Mouse (Mus musculus) left cerebral cortex, postnatal 36 days (tissue): ENCODE results near the gene Rgs13. TPM values are rescaled to one million over a fixed set of nuclear protein-coding genes. Genes with fewer than 3 reads are reported as not detected.
"Not testable (repeated sequence)": the region's sequence is repeated elsewhere in the genome, so short reads cannot be mapped to it uniquely, and the experiment has no call there.

Experiments used
- DNase-seq, 2 experiments: peaks; one replicate each; pipeline ENCODE4 v3.0.0; 2021 to 2022; ENCODE audit warnings: low spot score in 2 of 2, mixed read lengths in 1 of 2
- intact Hi-C: fragments of 180-260 bp; cut with DNase I; formaldehyde crosslinking; loops from one replicate; pipeline ENCODE4 v1.15.1; 2025
- total RNA-seq, 2 experiments: library from RNA; stranded (reverse); gene quantifications; 2 replicates each; pipeline ENCODE4 v1.2.3; 2021

The Rgs13 gene
- total RNA-seq, 2 experiments from 2014 or later = 0.70 to 0.74 TPM

GRCm38 (mm10) chr1:144166897-144167296, 10.3 kb downstream of the Rgs13 start:
- DNase-seq = no peak
- intact Hi-C loops = no loop called here

GRCm38 (mm10) chr1:144166275-144166674, 10.9 kb downstream of the Rgs13 start:
- no peak for DNase-seq
- intact Hi-C loops = no loop called here

- DNase-seq = no peak
- intact Hi-C loops = no loop called here
These were observed 24.6 kb downstream of the Rgs13 start for GRCm38 (mm10) chr1:144152526-144152925.

GRCm38 (mm10) chr1:144152184-144152525, 25.0 kb downstream of the Rgs13 start:
- intact Hi-C loops = no loop called here
- DNase-seq = no peak

- intact Hi-C loops = no loop called here
- DNase-seq = peak; percentile 5 to 29
These were observed 25.6 kb downstream of the Rgs13 start for GRCm38 (mm10) chr1:144151401-144152183.

GRCm38 (mm10) chr1:144149997-144150396, 27.2 kb downstream of the Rgs13 start:
- no peak for DNase-seq
- intact Hi-C loops = no loop called here

DNA sequence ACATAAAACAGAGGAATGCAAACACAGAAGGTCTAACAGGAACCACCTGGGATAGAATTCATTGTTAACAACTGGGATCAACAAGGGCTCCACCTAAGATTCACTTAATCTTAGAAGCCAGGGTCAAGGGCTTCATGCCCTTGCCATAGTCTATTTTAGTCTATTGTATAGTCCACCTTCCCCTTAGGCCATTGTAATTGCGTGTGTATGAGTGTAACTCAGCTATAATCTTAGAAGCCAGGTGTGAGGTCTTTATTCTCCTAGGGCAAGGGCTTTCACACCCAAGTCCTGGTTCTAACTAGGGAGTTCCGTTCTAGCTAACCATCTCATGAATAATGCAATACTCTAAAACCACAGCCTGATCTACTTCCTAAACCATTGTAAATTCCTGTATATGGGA, 35.8 kb downstream of the Rgs13 start:
- DNase-seq, intact Hi-C loops: not testable (repeated sequence)

DNA sequence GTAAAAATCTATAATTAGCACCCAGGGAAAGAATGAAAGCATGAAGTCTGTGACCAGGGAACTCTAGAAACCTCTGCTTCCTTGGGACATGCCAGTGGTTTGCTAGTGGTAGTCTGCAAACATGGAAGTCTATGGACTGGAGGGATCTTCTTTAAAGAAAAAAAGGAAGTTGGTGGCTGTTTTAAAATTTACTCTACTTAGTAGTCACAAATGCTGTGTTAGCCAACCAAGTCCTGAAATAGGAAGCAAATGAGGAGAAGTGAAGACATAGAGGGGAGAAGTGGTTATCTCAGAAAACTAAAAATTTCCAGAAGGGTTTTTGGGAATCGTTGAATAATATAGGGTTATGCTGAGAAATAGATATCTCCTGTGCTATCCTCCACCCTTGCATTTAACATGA, 37.3 kb downstream of the Rgs13 start:
- no peak for DNase-seq
- intact Hi-C loops = no loop called here

- intact Hi-C loops = no loop called here
- DNase-seq = peak; percentile 61 to 63
These were observed 49.2 kb downstream of the Rgs13 start for GRCm38 (mm10) chr1:144127965-144128364.

- no peak for DNase-seq
- intact Hi-C loops = no loop called here
These were observed 57.1 kb downstream of the Rgs13 start for GRCm38 (mm10) chr1:144120042-144120441.

- intact Hi-C loops = no loop called here
- DNase-seq = no peak
These were observed 57.7 kb downstream of the Rgs13 start for GRCm38 (mm10) chr1:144119456-144119855.

DNA sequence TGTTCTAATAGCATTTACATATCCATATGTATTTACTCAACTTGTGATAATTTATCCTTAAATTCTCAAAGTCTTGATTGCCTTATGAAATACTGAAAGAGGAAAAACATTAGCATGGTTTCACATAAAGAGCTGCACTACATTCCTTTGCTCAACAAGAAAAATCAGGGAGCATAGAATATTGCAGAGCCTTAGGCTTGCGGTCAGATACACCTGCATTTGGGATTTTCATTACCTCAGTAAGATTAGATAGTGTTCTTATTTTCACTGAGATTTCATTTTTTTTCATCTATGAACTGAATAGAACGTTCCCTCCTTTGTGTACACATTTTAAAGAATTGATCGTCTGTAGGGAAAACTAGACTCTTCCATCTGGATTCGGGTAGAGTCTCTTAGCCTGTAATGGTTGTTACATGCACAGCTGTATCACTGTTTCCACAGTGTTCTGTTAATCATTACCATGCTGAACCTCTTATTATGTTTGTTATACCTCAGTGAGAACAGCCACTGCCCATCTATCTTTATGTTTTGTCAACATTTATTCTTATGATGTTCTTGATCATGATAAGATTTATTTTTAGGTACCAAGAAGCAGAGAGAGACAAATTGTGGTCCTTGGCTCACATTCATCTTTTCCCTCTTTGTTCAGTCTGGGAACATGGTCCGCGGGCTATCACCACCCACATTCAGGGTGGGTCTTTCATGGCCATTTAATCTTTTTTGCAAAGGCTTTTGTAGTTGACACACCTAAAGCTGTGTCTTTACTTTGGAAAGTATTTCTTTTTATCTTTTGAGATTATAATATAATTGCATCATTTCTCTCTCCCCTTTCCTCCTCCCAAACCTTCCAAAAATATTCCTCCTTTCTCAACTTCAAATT, 61.1 kb downstream of the Rgs13 start:
- intact Hi-C loops = no loop called here
- DNase-seq = no peak

DNA sequence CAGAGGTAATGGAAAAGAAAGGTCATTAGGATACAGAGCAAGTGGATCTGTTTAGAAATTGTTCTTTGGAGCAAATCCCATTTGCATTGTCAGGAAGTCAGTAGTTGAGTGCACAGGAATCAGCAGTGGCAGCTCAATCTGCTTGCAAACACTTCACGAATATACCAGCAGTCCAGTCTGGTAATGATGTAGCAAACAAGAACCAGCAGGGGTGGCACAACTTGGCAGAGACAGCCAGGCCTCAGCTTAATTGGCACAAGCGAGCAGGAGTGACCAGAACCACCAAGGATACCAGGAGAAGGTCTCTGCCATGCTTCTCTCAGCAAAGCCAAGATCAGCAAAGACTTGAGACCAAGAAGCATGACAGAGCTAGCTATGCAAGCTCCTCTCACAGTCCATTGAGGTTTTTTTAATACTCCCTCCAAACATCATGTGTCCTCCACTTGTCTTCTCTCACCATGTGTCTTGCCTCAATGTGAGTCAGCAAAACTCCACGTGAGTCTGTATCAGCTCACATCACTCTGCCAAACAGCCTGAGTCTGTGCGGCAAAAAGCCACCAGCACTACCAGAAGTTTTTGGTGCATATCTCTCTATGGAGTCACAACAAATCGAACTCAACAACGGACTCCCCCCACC, 63.6 kb downstream of the Rgs13 start:
- intact Hi-C loops = no loop called here
- no peak for DNase-seq

GRCm38 (mm10) chr1:144112946-144113345, 64.2 kb downstream of the Rgs13 start:
- intact Hi-C loops = no loop called here
- no peak for DNase-seq

GRCm38 (mm10) chr1:144098587-144099258, 78.4 kb downstream of the Rgs13 start:
- DNase-seq = no peak
- intact Hi-C loops = no loop called here

DNA sequence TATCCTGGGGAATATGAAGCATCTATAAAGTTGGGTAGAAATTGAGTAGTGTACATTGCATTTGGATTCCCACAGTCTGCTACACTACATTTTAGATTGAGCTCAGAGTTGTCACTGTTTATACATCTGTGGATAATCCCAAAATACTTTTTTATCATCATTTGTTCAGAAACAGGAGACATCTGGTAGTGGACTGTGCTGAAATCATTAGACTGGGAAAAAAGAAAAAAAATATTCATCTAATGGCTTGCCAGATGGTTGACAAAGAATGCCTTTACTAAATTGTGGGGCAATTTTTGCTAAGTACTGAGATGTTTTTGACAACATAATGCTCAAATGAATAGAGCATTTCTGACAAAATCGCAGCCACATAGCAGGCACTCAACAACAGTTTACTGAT, 86.8 kb downstream of the Rgs13 start:
- intact Hi-C loops = no loop called here
- DNase-seq = no peak
